Mouse (Mus musculus) layer of hippocampus, adult 9-10 months (tissue): ENCODE measurements around the gene Gtpbp1.
A peak's percentile ranks its signal among the peaks of the same experiment; 100 is the strongest.
"Not testable (repeated sequence)": the region's sequence is repeated elsewhere in the genome, so short reads cannot be mapped to it uniquely, and the experiment has no call there.

ENCODE experiments used
- DNase-seq: peaks from one replicate; pipeline ENCODE4 v3.0.0; 2022; ENCODE audit warnings: low spot score

Gtpbp1 gene

DNA sequence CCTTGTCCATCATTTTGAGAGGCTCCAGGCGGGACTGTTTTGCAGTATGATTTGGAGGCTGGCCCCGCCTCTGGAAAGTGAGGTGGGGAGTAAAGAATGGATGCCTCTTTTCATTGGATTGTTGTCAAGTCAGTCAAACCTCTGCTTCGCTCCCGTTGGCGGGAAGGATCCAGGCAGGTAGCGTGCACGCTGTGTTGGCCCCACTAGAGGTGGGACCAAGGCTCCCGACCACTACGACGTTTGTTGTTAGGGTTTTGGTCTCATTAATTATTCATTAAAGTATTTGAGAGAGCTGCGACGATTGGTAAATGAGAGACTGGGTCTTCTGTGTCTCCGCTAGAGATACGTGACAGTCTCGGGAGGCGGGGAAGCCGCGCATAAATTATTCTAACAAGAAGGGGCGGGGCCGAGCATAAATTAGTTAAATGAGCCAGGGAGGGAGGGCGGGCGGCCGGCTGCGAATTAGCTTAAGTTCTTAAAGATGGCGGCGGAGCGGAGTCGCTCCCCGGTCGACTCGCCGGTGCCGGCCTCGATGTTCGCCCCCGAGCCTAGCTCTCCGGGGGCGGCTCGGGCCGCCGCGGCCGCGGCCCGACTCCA lies at the start of gene Gtpbp1:
TSS of gene Gtpbp1 (plus strand) at position 420 of the 597 bp plus-strand sequence.
- DNase-seq: peak; percentile 99

DNA sequence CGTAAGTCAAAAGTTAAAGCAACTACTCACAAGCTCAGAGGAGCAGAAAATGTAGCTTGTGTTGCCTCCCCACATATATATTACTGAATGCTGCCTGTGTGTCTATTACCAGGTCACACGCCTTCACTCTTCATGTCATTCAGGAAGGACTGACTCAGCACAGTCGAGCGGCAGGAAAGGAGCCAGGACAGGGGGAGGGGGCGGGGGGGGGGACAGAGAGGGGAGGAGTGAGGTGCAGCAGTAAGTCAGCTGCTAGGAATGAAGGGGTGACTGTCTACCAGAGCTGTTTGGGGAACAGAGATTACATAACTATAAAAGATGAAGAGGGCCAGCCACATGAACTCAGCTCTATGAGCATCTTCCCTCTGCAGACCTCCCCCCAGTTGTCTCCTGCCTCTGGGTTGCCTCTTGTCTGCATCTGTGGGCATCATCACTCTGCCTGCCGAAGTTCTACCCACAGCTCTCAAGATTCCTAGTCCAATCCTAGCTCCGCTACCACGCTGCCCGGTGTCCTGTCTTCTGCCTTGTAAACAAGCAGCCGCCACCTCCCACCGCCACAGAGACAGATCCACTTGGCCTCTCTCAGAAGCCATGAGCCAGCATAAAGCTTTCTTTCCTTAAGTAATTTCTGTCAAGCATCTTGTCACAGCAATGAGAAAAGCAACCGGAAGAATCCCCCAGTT lies 49.4 kb upstream of the Gtpbp1 start:
- DNase-seq: no peak

DNA sequence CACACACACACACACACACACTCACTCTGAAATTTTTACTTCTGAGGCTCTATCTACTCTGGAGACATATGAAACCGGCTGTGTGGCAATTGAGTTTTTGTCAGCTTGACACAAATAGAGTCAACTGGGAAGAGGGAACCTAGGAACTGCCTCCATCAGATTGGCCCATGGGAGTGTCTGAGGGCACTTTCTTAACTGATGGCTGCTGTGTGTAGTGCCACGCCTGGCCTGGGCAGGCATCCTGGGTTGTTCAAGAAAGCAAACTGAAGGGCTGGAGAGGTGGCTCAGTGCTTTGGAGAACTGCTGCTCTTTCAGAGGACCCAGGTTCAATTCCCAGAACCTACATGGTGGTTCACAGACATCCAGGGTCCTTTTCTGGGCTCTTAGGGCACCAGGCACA lies 45.2 kb upstream of the Gtpbp1 start:
- no peak for DNase-seq

DNA sequence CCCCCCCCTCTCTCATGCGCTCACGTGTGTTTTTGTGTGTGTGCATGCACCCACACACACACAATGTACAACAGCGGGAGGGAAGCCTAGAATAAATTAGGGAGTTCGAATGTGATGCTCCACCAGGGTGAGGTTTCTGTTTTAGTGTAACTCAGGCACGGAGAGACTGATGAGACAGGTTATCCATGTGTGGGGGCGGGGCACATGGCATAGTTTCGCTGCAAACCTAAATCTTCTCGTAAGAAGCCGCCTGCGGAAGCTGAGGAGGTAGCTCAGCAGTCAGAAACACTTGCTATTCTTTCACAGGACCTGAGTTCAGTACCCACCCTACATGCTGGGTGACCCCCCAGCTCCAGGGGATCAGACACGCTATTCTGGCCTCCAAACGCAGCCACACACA lies 42.5 kb upstream of the Gtpbp1 start:
- DNase-seq: no peak

DNA sequence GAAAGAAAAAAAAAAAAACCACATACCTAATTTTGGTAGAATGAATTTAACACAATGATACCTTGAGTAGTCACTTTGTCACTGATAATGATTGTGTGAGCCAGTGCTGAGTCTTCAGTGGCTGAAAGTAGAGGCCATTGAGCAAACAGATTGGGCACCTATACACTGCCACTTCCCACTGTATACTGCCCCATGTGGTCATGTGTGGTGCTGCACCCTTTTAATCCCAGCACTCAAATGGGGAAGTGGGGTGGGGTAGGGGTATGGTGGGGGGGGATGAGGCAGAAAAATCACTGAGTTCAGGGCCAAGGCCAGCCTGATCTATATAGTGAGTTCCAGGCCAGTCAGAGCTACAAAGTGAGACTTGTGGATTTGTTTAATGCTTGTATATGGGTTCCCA lies 40.1 kb upstream of the Gtpbp1 start:
- DNase-seq: no peak

DNA sequence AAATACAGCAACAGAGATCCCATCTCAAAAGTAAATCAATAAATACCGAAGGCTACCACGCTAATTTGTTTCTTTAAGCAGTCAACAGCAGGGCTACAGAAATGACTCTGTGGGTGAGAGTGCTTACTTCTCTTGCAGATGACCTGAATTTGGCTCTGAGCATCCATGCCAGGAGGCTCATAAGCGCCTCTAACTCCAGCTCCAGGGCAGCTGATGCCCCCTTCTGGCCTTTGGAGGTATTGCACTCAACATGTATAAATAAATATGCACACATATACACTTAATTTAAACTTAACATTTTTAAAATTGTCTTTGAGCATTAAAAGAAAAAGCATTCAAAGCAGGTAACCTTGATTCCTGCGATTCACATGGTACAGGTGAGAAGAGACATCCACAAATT lies 39.2 kb upstream of the Gtpbp1 start:
- DNase-seq: no peak

DNA sequence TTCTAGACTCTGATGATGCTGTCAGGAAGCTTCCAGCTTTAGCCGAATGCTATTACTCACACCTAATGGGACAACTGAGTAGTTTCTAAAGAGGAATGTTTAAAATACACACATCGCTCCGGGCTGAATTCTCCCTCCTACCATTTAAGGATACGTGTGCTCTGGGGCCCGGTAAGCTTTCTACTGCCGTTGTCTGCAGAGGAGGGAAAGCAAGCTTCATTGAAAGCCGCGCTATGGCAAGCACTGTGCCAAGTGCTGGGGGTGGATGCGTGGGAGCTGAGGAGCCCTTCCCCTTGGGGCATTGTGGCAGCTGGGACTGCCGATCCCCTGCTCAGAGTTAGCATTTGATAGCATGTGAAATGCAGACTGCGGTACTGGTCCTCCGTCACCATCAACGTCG lies 34.2 kb upstream of the Gtpbp1 start:
- no peak for DNase-seq

DNA sequence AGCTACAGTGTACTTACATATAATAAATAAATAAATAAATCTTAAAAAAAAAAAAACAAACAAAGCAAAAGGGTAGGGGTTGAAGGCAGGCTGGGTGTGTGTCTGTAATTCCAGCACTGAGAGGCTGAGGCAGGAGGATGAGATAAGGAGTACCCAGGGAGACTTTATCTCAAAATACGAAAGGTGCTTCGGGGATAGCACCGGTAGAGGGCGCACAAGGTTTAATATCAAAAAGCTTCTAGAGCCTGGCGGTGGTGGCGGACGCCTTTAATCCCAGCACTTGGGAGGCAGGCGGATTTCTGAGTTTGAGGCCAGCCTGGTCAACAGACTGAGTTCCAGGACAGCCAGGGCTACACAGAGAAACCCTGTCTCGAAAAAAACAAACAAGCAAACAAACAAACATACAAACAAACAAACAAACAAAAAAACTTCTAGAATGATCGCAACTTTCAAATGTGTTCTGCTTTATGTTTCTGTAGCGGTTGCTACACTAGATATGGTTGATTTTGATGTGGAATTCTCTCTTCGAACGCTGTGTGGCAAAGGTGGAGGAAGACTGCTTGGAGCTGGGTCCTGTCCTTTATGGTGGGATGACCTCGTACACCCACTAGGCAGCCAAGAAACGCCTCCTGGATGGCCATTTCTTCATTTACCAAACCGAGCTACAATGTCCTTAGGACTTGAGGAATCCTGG lies 32.7 kb upstream of the Gtpbp1 start:
- DNase-seq: peak; percentile 91

DNA sequence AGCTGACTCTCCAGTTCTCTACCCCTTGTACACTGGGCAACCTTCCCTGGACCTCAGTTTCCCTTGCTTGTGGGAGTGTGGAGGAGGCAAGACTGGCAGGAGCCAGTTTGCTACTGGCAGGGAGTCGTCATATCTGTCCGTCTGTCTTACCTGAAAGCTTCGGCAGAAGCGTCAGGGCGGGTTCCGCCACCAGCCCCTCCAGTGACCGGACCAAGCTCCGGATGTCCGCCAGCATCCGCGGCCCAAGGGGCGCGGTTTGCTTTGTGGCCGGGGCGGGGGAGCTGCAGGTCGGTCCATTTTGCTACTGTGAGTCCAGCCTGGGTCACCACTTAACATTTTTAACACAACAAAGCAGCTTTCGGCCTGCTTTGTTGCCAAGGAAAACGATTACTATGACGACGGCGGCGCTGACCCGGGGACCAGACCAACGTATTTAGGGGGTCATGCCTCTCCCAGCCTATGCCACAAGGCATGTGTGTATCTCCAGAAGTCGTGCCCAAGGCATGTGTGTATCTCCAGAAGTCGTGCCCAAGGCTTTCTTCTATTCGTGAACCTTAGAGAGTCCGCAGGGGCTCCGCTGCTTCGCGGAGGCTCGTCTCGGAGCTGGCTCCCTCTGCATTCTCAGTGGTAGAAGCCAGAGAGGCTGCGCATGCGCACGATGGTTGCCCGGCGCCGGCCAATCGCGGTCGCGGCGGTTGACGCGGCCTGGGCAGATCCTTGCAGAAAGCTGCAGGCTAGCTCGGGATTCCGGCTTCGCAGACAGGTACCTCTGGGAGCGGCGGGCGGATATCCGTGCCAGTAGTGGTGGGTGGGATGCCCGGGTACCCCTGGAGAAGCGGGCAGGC lies 31.9 kb upstream of the Gtpbp1 start, which contains the start of the genes Fam227a and Cby1:
TSS of gene Fam227a (minus strand) at position 426 of the 845 bp plus-strand sequence.
TSS of gene Cby1 (plus strand) at position 669 of the 845 bp plus-strand sequence.
- peak; percentile 89 for DNase-seq

DNA sequence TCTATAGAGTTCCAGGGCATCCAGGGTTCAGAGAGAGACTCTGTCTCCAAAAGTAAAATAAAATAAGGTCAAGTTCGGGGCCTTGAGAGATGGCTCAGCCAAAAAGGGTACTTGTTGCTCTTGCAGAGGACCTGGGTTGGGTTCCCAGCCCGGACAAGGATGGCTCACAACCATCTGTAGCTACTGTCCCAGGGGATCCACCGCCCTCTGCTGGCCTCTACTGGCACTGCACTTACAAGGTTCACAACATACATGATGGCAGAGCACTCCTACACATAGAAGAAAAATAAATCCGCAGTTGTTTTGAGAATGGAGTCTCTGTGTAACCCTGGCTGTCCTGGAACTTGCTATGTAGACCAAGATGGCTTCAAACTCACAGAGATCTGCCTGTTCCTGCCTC lies 28.8 kb upstream of the Gtpbp1 start:
- no peak for DNase-seq

DNA sequence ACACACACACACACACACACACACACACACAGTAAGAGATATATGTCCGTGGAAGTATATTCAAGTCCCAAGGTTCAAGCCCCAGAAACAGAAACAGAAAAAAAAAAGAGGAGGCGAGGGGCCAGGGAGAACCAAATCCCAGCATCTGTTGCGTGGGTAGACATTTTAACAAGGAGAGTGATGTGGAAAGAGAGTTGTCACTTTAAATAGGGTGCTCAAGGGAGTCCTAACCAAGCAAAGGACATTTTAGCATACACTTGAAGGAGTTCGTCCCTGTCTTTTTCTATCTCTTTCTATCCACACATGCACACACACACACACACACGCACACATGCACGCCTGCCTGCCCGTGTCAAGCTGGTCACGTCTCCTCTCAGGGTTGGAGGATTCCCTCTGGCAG lies 26.0 kb upstream of the Gtpbp1 start:
- DNase-seq: no peak

DNA sequence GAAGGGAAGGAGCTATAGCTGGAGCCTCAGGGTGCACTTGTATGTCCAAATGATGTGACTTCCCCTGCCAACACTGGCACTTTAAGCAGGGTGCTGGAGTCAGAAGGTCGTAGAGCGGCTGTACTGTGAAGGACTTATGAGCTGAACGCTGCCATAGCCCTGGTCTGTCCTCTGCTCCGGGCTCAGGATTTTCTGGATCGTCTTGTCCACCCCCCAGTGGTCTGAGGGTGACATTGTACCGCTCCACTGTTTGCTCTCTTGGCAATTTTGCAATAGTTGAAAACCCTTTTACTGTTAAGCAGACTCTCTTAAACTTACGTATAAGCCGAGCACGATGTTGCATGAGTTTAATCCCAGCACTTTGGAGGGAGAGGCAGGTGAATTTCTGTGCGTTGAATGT lies 21.4 kb upstream of the Gtpbp1 start:
- no peak for DNase-seq

DNA sequence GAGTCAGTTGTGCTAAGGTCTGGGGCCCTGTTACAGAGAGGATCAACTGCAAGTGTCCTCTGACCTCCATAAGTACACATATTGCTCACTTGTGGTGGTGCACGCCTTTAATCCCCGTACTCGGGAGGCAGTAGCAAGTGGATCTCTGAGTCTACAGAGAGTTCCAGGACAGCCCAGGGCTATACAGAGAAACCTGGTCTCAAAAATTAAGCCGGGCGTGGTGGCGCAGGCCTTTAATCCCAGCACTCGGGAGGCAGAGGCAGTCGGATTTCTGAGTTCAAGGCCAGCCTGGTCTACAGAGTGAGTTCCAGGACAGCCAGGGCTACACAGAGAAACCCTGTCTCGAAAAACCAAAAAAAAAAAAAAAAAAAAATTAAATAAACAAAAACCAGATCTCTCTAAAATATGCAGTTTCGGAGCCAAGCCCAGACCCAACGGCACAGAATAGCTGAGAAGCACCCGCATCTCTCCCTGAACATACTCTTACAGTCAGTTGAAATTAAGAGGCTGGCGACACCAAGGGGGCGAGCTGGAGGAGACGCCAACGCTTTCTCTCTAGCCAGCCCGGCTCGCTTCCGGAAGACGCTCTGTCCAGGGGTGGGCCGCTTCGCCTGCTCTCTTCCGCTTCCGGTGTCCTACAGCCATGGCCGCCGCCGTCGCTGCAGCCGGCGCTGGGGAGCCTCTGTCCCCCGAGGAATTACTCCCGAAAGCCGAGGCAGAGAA lies 20.2 kb upstream of the Gtpbp1 start, which contains the start of gene Tomm22:
TSS of gene Tomm22 (plus strand) at position 613 of the 723 bp plus-strand sequence.
- peak; percentile 62 for DNase-seq

DNA sequence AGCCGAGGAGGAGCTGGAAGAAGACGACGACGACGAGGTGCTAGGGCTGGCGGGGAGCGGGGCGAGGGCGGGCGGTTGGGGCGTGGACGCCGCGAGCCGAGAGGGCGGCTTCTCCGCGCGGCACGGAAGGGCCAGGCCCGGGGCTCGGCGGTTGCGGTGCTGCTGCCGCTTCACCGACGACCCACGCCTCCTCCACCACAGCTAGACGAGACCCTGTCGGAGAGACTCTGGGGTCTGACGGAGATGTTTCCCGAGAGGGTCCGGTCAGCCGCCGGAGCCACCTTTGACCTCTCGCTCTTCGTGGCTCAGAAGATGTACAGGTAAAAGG lies 19.7 kb upstream of the Gtpbp1 start:
- DNase-seq: no peak

DNA sequence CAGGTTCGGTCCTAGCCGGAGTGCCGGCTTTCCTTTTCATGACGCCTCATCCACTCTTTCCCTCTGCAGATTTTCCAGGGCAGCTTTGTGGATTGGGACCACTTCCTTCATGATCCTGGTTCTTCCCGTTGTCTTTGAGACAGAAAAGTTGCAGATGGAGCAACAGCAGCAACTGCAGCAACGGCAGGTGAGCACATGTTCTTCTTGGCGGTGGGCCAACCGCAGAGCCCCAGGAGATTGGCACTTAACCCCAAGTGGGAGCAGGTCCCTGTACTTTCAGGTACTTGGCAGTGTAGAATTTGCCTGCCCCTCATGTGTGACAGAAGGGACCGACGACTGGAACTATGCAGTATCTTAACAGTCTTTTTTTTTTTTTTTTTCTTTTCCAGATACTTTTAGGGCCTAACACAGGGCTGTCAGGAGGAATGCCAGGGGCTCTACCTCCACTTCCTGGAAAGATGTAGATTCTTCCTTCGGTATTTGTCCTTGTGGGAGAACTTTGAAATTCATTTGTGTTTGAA lies 18.8 kb upstream of the Gtpbp1 start:
- not testable (repeated sequence) for DNase-seq

DNA sequence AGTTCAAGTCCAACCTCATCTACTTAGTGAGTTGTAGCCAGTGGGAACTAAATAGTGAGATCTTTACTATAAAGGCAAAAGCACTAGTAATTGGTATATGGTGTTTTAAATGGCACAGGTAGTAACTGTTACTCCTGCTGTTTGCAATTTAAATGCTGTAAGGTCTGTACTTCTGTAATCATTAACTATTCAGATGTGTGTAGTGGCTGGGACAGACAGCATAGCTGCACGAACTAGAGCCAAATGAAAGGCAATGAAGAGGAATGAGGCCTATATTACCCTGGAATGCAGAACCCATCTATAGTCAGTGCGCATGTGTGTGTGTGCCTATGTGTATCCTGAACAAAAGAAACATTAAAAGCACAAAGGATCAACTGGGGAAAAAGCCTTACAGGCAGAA lies 12.7 kb upstream of the Gtpbp1 start:
- no peak for DNase-seq

DNA sequence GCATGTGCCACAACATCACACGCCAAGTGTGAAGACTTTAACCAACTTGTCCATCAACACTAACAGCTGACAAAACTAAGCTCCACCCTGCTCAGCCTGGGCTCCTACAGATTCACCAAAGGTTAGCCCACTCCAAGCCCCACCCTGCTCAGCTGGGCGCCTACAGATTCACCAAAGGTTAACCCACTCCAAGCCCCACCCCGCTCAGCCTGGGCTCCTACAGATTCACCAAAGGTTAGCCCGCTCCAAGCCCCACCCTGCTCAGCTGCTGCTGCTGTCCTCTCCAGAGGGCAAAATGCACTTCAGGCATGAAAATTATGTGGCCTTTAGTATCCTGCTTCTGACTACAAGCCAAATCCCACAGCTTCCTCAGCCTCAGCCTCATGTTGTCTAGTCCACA lies 8.7 kb upstream of the Gtpbp1 start:
- DNase-seq: no peak

DNA sequence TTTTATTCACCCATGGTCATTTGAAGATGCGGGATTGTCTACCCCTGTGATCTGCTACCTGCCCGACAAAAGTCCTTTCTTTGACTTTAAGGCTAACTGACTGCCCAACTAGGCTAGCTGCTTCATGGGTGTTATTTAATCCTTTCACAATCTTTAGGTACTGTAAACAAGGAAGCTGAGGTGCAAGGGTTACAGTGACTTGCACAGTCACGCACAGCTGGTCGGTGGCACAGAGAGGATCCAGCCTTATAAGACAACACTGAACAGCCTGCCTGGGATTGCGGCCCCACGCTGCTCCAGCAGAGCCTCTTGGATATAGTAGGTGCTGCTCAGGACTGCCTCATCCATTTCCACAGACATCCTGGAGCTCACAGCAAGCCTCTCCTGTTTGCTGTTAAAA lies 7.5 kb upstream of the Gtpbp1 start:
- no peak for DNase-seq

DNA sequence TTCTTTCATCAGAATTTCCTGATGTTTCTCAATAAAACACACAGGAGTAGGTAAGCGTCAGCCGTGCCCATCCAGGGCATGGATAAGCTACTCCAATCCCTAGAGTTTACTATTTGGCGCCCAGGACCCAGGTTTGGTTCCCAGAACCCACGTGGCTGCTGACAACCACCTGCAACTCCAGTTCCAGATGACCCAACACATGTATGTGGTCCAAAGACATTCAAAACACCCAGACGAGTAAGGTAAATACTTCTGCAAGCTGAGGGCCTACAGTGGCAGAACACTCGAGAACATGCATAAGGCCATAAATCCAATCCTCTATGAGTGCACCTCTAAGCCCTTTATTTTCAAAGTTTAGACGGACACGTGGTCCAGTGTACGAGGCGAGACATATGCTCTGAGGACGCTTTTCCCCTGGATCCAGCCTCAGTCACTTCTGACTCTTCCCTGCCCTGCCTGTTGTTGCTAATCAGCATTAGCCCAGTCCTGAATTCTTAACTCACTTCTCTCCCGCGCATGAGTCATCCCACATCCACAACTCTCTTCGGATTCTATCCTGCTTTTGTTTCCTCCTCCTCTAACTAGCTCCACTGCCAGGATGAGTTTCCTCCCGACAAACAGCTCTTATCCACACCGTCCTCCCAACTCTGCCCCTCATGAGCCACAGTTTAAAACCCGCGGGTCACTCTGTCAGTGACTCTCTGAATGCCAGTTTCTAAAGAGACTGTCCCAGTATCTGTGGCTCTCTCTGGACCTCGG lies 6.8 kb upstream of the Gtpbp1 start:
- no peak for DNase-seq

DNA sequence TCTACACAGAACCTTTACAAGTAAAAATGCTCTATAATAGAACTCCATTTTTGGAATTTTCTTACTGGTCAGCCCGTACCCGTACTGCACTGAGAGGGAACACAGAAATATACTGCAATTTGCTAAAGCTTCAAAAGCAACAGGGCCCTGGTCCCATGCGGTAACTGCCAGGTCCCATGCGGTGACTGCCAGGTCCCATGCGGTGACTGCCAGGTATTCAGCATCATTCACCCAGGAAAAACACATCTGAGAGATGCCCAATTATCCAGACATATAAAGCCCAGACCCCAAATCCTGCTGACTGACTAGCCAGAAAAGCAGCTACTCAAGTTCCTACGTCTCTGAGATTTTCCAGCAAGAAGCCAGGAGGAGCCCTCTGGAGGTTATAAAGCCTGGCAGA lies 6.0 kb upstream of the Gtpbp1 start:
- DNase-seq: no peak

DNA sequence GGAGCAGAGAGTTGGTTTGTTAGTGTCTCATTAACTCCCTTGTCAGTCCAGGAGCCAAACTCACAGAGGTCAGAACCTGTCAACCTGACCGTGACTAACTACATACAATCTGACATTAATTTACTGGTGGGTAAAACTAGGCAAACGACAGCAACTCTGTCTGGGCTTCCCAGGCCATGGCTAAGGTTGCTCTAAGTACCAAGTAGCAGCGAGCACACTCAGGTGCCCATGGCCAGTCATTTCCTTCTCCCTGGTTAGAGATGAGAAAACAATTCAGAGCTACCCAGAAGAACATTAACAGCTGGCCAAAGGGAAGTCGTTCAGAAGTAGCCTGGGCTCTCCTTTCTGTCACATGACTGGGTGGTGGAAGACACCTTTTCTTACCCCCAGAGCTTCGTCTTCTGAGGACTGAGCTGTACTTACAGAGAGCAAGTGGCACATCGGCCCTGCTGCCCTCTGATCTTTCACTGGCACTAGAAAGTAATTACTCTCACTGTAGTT lies 5.5 kb upstream of the Gtpbp1 start:
- DNase-seq: no peak
